Mouse (Mus musculus) midbrain, postnatal 0 days (tissue): ENCODE measurements around the gene S100pbp. TPM values are rescaled to one million over a fixed set of nuclear protein-coding genes. Genes with fewer than 3 reads are reported as not detected.

Experiments used
- ATAC-seq: fragments of 200-750 bp; cut with Nextera tagmentation; 2 replicates; pipeline ENCODE4 v1.8.0; 2017; ENCODE audit warnings: moderate number of reproducible peaks, mild to moderate bottlenecking, moderate TSS enrichment, moderate library complexity; ENCODE audit not compliant: low FRiP score
- DNase-seq: peaks from one replicate; pipeline ENCODE4 v3.0.0-alpha.2; 2015; ENCODE audit warnings: low spot score
- H3K27ac ChIP-seq: fragments of 300-500 bp; sonication (generic); 2 replicates; pipeline ENCODE4 v1.5.1; 2014; ENCODE audit warnings: low read depth, mild to moderate bottlenecking, low read length, mixed read lengths
- H3K27me3 ChIP-seq: fragments of 300-500 bp; sonication (generic); 2 replicates; pipeline ENCODE4 v1.6.1; 2014; ENCODE audit warnings: low read length, control low read depth, mixed read lengths; ENCODE audit not compliant: insufficient read depth
- H3K36me3 ChIP-seq: fragments of 300-500 bp; sonication (generic); 2 replicates; pipeline ENCODE4 v1.6.1; 2014; ENCODE audit warnings: low read length, control low read depth, mixed read lengths; ENCODE audit not compliant: insufficient read depth
- H3K4me1 ChIP-seq: fragments of 300-500 bp; sonication (generic); 2 replicates; pipeline ENCODE4 v1.6.1; 2014; ENCODE audit warnings: mild to moderate bottlenecking, control low read depth, antibody characterized with exemption, low read length, mixed read lengths; ENCODE audit not compliant: insufficient read depth
- H3K4me2 ChIP-seq: fragments of 300-500 bp; sonication (generic); 2 replicates; pipeline ENCODE4 v1.6.1; 2014; ENCODE audit warnings: low read depth, mild to moderate bottlenecking, low read length, mixed read lengths; ENCODE audit not compliant: poor library complexity, severe bottlenecking
- H3K4me3 ChIP-seq: fragments of 300-500 bp; sonication (generic); 2 replicates; pipeline ENCODE4 v1.5.1; 2014; ENCODE audit warnings: low read depth, mild to moderate bottlenecking, low read length, moderate library complexity
- H3K9ac ChIP-seq: fragments of 300-500 bp; sonication (generic); replicated peaks from 2 replicates; pipeline ENCODE4 v1.6.1; 2014; ENCODE audit warnings: mild to moderate bottlenecking, low read length, moderate library complexity, mixed read lengths; ENCODE audit not compliant: poor library complexity, severe bottlenecking
- H3K9me3 ChIP-seq: fragments of 300-500 bp; sonication (generic); 2 replicates; pipeline ENCODE4 v1.6.1; 2016; ENCODE audit warnings: low read length, control low read depth
- CTCF ChIP-seq: IDR thresholded peaks from 2 replicates; pipeline ENCODE4 v1.5.1; 2016; ENCODE audit warnings: antibody characterized with exemption, mild to moderate bottlenecking
- WGBS: fragments of 180-500 bp; shearing (Covaris S2); extraction: QIAGEN DNeasy Blood & Tissue Kit; methylation state at CpG from one replicate; pipeline ENCODE4 v1.1.7; 2014; 5-methylcytosine and 5-hydroxymethylcytosine counted together
- polyA plus RNA-seq: library from polyadenylated mRNA; unstranded; fragments of >200 nt; fragmentation: Nextera tagmentation; extraction: Ambion mirVana; gene quantifications from 2 replicates; pipeline ENCODE4 v1.2.1, GENCODE M21; 2015
- total RNA-seq: library from RNA; depleted of rRNA; stranded (reverse); fragments of >200 nt; gene quantifications from 2 replicates; pipeline ENCODE4 v1.2.3, GENCODE M21; 2014

The S100pbp gene
- total and polyA plus RNA-seq, 2 experiments from 2014 or later, result 24.2 to 49.6 TPM

DNA sequence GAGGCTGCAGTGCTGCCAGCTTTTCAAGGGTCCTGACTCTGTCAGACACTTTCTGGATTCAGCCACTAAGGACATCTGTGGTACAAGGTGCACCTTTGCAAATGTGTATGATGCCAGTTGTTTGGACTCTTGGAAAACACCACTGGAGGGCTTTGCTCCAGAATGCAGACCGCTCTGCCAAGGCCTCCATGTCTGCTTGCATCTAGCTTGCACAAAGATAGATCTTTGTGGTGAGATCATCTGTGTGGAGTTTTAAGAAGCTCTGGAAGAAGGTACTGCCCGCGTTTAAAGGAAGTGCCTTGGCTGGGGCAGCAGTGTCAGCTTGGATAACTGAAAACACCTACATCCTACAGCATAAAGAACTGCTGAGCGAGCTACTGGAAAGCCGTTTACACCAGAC lies 46.0 kb downstream of the S100pbp start:
- DNase-seq, result no peak
- no peak for TF ChIP-seq CTCF
- 80% methylated on average over 5 of the region's 5 CpGs for WGBS
- Histone ChIP-seq H3K27ac (no peak overlapping the region), H3K4me3 (no peak overlapping the region), H3K4me1 (peaks cover 7% of the 10 kb centered on the region; the same call in 1 of the 2 replicates), H3K9ac (no peak overlapping the region), H3K36me3 (0 out of 2 replicates have a peak, but pooled peaks cover 6% of the 10 kb centered on the region), H3K4me2 (no peak overlapping the region), H3K9me3 (no peaks in the 10 kb centered on the region), H3K27me3 (no peaks in the 10 kb centered on the region)
- ATAC-seq, result no peak

DNA sequence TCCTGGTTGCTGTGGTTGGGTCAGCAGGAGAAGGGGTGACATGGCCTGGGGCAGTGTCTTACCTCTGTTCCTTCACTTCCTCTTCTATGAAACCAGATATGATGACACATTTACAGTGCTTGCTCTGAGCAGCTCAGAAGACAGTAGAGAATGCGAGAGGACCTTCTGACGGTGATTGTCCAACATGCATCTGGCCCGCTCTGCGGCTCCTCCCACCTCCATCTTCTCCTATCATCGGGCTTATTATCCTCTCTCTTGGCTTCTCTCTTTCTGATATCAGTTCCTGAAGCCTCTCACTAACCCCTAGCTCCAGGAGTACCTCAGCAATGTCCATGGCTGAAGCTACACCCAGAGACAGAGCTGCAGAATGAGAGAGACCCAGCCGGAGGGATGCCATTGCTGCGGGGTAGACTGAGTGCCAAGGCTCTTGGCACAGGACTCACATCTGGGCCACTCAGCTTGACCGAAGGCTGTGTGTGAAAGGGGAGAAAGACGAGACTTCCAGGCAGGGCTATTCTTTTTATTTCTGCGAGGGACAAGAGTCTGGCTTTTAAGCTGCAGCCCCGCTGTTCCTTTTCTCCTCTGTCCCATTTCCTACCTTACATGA lies 47.0 kb downstream of the S100pbp start:
- Histone ChIP-seq H3K9me3 (no peaks in the 10 kb centered on the region), H3K4me3 (no peak overlapping the region), H3K36me3 (0 out of 2 replicates have a peak, but pooled peaks cover 6% of the 10 kb centered on the region), H3K27me3 (no peaks in the 10 kb centered on the region), H3K4me2 (no peak overlapping the region), H3K4me1 (peaks cover 7% of the 10 kb centered on the region; the same call in 1 of the 2 replicates), H3K27ac (no peak overlapping the region), H3K9ac (no peak overlapping the region)
- no peak for DNase-seq
- no peak for TF ChIP-seq CTCF
- WGBS, result 84% methylated on average over 11 of the region's 11 CpGs
- no peak for ATAC-seq

DNA sequence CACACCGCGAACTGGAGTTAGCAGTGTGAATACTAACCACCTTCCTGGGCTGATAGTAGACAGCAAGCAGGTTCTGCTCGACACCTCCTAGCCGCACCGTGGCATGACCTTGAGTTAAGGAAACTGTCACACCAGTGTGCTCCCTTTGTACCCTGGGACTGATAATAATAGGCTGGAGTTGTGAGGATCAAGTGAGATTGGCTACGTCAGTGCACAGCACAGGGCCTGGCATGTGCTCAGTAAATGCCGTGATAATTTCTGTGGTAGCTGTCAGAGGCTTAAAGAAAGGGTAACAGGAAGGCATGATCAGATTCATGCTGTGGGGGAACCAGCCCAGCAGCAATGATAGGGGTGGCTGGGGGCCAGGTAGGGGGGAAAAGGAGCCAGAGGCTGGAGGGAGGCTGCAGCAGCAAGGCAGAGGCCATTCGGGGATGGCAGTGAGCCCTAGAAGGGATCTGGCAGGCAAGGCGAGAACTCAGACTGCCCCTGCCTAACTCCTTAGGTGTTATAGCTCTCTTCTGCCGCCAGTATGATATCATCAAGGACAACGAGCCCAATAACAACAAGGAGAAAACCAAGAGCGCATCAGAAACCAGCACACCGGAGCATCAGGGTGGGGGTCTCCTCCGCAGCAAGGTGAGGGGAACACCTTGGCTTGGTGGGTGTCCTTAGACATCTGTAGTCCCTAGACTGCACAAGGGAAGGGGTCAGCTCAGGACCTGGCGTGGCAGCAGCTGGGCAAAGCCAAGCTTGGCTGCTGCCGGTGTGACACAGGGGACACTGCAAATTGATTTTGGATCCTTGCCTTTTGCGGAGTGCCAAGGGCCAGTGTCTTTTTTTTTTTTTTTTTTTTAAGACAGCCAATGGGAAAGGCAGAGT lies 47.7 kb downstream of the S100pbp start:
- H3K9ac ChIP-seq, result no peak overlapping the region
- 0 out of 2 replicates have a peak, but pooled peaks cover 6% of the 10 kb centered on the region for H3K36me3 ChIP-seq

DNA sequence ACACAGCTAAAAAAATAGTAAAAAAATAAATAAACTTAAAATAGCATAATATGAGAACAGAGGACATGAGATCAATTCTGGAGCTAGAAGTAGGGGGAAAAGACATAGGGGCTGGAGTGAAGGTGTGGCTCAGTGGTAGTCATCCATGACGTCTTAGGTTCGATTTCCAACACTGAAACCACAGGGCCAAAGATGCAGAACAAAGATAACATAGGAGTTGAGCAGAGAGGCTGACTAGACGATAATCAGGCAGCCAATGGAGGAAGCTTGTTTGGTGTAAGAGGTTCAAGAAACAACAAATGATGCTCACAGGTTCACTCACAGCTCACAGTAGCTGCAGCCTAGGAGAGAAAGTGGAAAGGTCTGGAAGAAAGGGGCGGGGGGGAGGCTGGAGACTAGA lies 48.7 kb downstream of the S100pbp start:
- DNase-seq (no peak), ATAC-seq (no peak)
- Histone ChIP-seq H3K27me3 (no peaks in the 10 kb centered on the region), H3K27ac (no peak overlapping the region), H3K4me1 (peaks cover 7% of the 10 kb centered on the region; the same call in 1 of the 2 replicates), H3K4me2 (no peak overlapping the region), H3K9ac (no peak overlapping the region), H3K9me3 (no peaks in the 10 kb centered on the region), H3K4me3 (no peak overlapping the region), H3K36me3 (0 out of 2 replicates have a peak, but pooled peaks cover 6% of the 10 kb centered on the region)
- TF ChIP-seq CTCF, result no peak
- 81% methylated on average over 4 of the region's 4 CpGs for WGBS

More for the DNA sequence above, 47.7 kb downstream of the S100pbp start:
- Histone ChIP-seq H3K4me3 (no peak overlapping the region), H3K27ac (no peak overlapping the region), H3K4me1 (peaks cover 7% of the 10 kb centered on the region; the same call in 1 of the 2 replicates), H3K4me2 (no peak overlapping the region), H3K27me3 (no peaks in the 10 kb centered on the region), H3K9me3 (no peaks in the 10 kb centered on the region)
- TF ChIP-seq CTCF, result no peak
- WGBS, result 62% methylated on average over 17 of the region's 17 CpGs
- ATAC-seq (no peak), DNase-seq (no peak)

DNA sequence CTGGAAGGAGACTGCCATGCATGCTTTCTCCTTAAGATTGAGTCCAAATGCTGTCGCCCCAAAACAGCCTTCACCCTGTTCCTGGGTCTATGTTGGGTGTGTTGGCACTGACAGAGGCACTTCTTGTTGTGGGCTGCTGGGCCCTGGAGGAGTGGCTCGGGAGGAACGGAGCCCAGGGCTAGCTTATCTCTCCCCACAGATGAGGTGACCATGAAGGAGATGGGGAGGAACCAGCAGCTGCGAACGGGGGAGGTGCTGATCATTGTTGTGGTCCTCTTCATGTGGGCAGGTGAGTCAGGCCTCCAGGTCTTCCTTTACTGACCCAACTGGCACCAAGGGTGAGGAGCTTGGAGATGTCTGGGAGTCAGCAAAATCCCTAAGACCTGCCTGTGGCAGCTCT lies 49.9 kb downstream of the S100pbp start:
- H3K9me3 ChIP-seq, result no peaks in the 10 kb centered on the region
- 86% methylated on average over 5 of the region's 5 CpGs for WGBS
- ATAC-seq, result no peak
- no peak overlapping the region for H3K4me3 ChIP-seq
- no peak for TF ChIP-seq CTCF
- no peaks in the 10 kb centered on the region; the same call in 1 of the 2 replicates for H3K4me1 ChIP-seq
- H3K27me3 ChIP-seq, result no peaks in the 10 kb centered on the region
- no peak overlapping the region for H3K9ac ChIP-seq
- H3K36me3 ChIP-seq, result 0 out of 2 replicates have a peak, but pooled peaks cover 6% of the 10 kb centered on the region
- no peak overlapping the region for H3K4me2 ChIP-seq
- DNase-seq, result no peak
- H3K27ac ChIP-seq, result no peak overlapping the region
